Mouse (Mus musculus) T-cell, adult 2 months (primary cell): ENCODE measurements around the gene Gpc6.

Experiments
- DNase-seq: peaks from one replicate; pipeline ENCODE4 v3.0.0; 2022; ENCODE audit warnings: low spot score

Gene Gpc6

GRCm38 (mm10) chr14:117930848-117931816 lies 1006.0 kb downstream of the Gpc6 start:
- no peak for DNase-seq

- DNase-seq, result no peak
Observed at GRCm38 (mm10) chr14:117932163-117932851, 1007.2 kb downstream of the Gpc6 start.

GRCm38 (mm10) chr14:117938554-117938953 lies 1013.4 kb downstream of the Gpc6 start:
- DNase-seq, result no peak

GRCm38 (mm10) chr14:117939471-117939870 lies 1014.4 kb downstream of the Gpc6 start:
- DNase-seq, result no peak

- DNase-seq, result no peak
Observed at GRCm38 (mm10) chr14:117945920-117946503, 1020.9 kb downstream of the Gpc6 start.

GRCm38 (mm10) chr14:117951265-117951664 lies 1026.2 kb downstream of the Gpc6 start:
- no peak for DNase-seq

- no peak for DNase-seq
Observed at GRCm38 (mm10) chr14:117951686-117952085, 1026.6 kb downstream of the Gpc6 start.

- DNase-seq, result no peak
Observed at GRCm38 (mm10) chr14:117956051-117956450, 1030.9 kb downstream of the Gpc6 start.

GRCm38 (mm10) chr14:117958389-117958788 lies 1033.3 kb downstream of the Gpc6 start:
- no peak for DNase-seq

GRCm38 (mm10) chr14:117961267-117961666 lies 1036.2 kb downstream of the Gpc6 start:
- no peak for DNase-seq

- DNase-seq, result no peak
Observed at GRCm38 (mm10) chr14:117961844-117962243, 1036.7 kb downstream of the Gpc6 start.

GRCm38 (mm10) chr14:117962453-117962852 lies 1037.3 kb downstream of the Gpc6 start:
- DNase-seq, result no peak

- DNase-seq, result no peak
Observed at GRCm38 (mm10) chr14:117972576-117972975, 1047.5 kb downstream of the Gpc6 start.

GRCm38 (mm10) chr14:117981532-117981931 lies 1056.4 kb downstream of the Gpc6 start:
- no peak for DNase-seq

GRCm38 (mm10) chr14:117988444-117988843 lies 1063.3 kb downstream of the Gpc6 start:
- no peak for DNase-seq

- no peak for DNase-seq
Observed at GRCm38 (mm10) chr14:117990203-117990602, 1065.1 kb downstream of the Gpc6 start.

- DNase-seq, result no peak
Observed at GRCm38 (mm10) chr14:117992600-117993256, 1067.6 kb downstream of the Gpc6 start.

GRCm38 (mm10) chr14:117993845-117994244 lies 1068.7 kb downstream of the Gpc6 start:
- no peak for DNase-seq

GRCm38 (mm10) chr14:118004434-118004833 lies 1079.3 kb downstream of the Gpc6 start:
- DNase-seq, result no peak

- no peak for DNase-seq
Observed at GRCm38 (mm10) chr14:118005697-118006096, 1080.6 kb downstream of the Gpc6 start.

GRCm38 (mm10) chr14:118009541-118009940 lies 1084.4 kb downstream of the Gpc6 start:
- DNase-seq, result no peak

- no peak for DNase-seq
Observed at GRCm38 (mm10) chr14:118013237-118013636, 1088.1 kb downstream of the Gpc6 start.
